Mouse (Mus musculus): ENCODE data around the gene Ift172. TPM values are rescaled to one million over a fixed set of nuclear protein-coding genes. Genes with fewer than 3 reads are reported as not detected.

The Ift172 gene
- polyA plus RNA-seq, 1 experiment from 2014 or later = 28.5 TPM

DNA sequence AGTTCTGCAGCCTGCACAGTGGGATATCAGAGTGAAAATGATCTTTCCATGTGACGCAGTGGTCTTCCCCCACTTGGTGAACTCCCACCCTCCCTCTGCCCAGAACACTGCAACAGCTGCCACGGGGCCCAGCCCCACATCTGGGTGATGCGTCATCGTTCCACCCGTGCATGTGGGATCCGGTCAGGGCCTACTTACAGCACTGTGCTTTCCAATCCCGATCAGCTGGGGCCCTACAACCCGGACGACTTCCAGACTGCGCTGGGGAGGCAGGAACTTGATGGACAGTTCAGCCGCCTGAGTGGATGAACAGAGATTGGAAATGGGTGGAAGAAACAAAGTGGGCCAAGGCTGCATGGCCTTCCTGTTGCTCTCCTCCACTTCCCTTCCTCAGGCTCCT, 33.3 kb downstream of the Ift172 start:
- H3K9ac ChIP-seq (ENCODE audit: low read length) = no peak overlapping the region
- no peak overlapping the region for H3K4me3 ChIP-seq (ENCODE audit: control insufficient read depth in 1 of 2, insufficient read depth in 1 of 2, low read depth in 1 of 2, low read length in 2 of 2)
- H3K27me3 ChIP-seq (ENCODE audit: control insufficient read depth, insufficient read depth, low read length) = no peaks in the 10 kb centered on the region
- no peak overlapping the region for H3K4me2 ChIP-seq (ENCODE audit: low read length)
- peaks cover 8 to 12% of the 10 kb centered on the region in 2 experiments for H3K4me1 ChIP-seq (ENCODE audit: control insufficient read depth in 2 of 2, insufficient read depth in 2 of 2, low read length in 2 of 2)
- 82% methylated on average over 11 of the region's 11 CpGs for WGBS
- no peak overlapping the region for H3K27ac ChIP-seq (replicated peaks in 1 of 2; ENCODE audit: control insufficient read depth in 1 of 2, insufficient read depth in 1 of 2, low read depth in 2 of 2, low read length in 2 of 2)
- H3K36me3 ChIP-seq (ENCODE audit: control insufficient read depth, insufficient read depth, low read length) = peaks cover 80% of the 10 kb centered on the region
- H3K9me3 ChIP-seq (ENCODE audit: control insufficient read depth, low read length) = no peaks in the 10 kb centered on the region
- no peak for ATAC-seq (ENCODE audit: insufficient number of reproducible peaks, insufficient read depth, low FRiP score, low read depth)

DNA sequence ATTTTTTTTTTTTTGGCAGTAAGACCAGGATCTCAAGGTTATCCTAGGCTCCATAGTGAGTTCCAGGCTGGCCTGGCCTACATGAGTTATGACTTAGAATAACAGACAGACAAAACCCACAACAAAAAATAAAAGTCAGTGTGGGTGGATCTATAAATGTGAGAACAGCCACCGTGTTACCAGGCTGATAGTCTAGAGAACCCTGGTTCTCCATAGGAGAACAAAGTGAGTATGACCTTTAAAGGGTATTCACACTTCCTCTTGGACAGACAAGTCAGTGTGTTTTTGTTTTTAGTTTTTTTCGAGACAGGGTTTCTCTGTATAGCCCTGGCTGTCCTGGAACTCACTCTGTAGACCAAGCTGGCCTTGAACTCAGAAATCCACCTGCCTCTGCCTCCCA, 34.9 kb downstream of the Ift172 start:
- no peaks in the 10 kb centered on the region for H3K27me3 ChIP-seq (ENCODE audit: control insufficient read depth, insufficient read depth, low read length)
- H3K4me2 ChIP-seq (ENCODE audit: low read length) = no peak overlapping the region
- peaks cover 8 to 20% of the 10 kb centered on the region in 2 experiments for H3K4me1 ChIP-seq (ENCODE audit: control insufficient read depth in 2 of 2, insufficient read depth in 2 of 2, low read length in 2 of 2)
- H3K27ac ChIP-seq (replicated peaks in 1 of 2; ENCODE audit: control insufficient read depth in 1 of 2, insufficient read depth in 1 of 2, low read depth in 2 of 2, low read length in 2 of 2) = no peak overlapping the region
- ATAC-seq (ENCODE audit: insufficient number of reproducible peaks, insufficient read depth, low FRiP score, low read depth) = no peak
- no peak overlapping the region for H3K4me3 ChIP-seq (ENCODE audit: control insufficient read depth in 1 of 2, insufficient read depth in 1 of 2, low read depth in 1 of 2, low read length in 2 of 2)
- WGBS = 74% methylated on average over 2 of the region's 2 CpGs
- H3K36me3 ChIP-seq (ENCODE audit: control insufficient read depth, insufficient read depth, low read length) = peaks cover 80% of the 10 kb centered on the region
- no peak overlapping the region for H3K9ac ChIP-seq (ENCODE audit: low read length)
- no peaks in the 10 kb centered on the region for H3K9me3 ChIP-seq (ENCODE audit: control insufficient read depth, low read length)

- 92% methylated on average over 2 of the region's 2 CpGs for WGBS
- H3K27ac ChIP-seq (replicated peaks in 1 of 2; ENCODE audit: control insufficient read depth in 1 of 2, insufficient read depth in 1 of 2, low read depth in 2 of 2, low read length in 2 of 2) = no peak overlapping the region
- H3K4me3 ChIP-seq (ENCODE audit: control insufficient read depth in 1 of 2, insufficient read depth in 1 of 2, low read depth in 1 of 2, low read length in 2 of 2) = no peak overlapping the region
- no peak overlapping the region for H3K9ac ChIP-seq (ENCODE audit: low read length)
- no peaks in the 10 kb centered on the region for H3K9me3 ChIP-seq (ENCODE audit: control insufficient read depth, low read length)
- H3K4me2 ChIP-seq (ENCODE audit: low read length) = no peak overlapping the region
- ATAC-seq (ENCODE audit: insufficient number of reproducible peaks, insufficient read depth, low FRiP score, low read depth) = no peak
- peaks cover 80% of the 10 kb centered on the region for H3K36me3 ChIP-seq (ENCODE audit: control insufficient read depth, insufficient read depth, low read length)
- no peaks in the 10 kb centered on the region for H3K27me3 ChIP-seq (ENCODE audit: control insufficient read depth, insufficient read depth, low read length)
- H3K4me1 ChIP-seq (ENCODE audit: control insufficient read depth in 2 of 2, insufficient read depth in 2 of 2, low read length in 2 of 2) = peaks cover 8 to 22% of the 10 kb centered on the region in 2 experiments
These were observed 35.5 kb downstream of the Ift172 start for GRCm38 (mm10) chr5:31255381-31255780.

GRCm38 (mm10) chr5:31254901-31255300, 36.0 kb downstream of the Ift172 start:
- H3K9me3 ChIP-seq (ENCODE audit: control insufficient read depth, low read length) = no peaks in the 10 kb centered on the region
- 77% methylated on average over 8 of the region's 8 CpGs for WGBS
- H3K4me2 ChIP-seq (ENCODE audit: low read length) = no peak overlapping the region
- H3K36me3 ChIP-seq (ENCODE audit: control insufficient read depth, insufficient read depth, low read length) = peaks cover 80% of the 10 kb centered on the region
- no peak for ATAC-seq (ENCODE audit: insufficient number of reproducible peaks, insufficient read depth, low FRiP score, low read depth)
- H3K4me1 ChIP-seq (ENCODE audit: control insufficient read depth in 2 of 2, insufficient read depth in 2 of 2, low read length in 2 of 2) = peaks cover 8 to 25% of the 10 kb centered on the region in 2 experiments
- no peaks in the 10 kb centered on the region for H3K27me3 ChIP-seq (ENCODE audit: control insufficient read depth, insufficient read depth, low read length)
- peak overlapping the region in 1 of 2 experiments; percentile 68; a peak in 1 of 4 replicates for H3K27ac ChIP-seq (replicated peaks in 1 of 2; ENCODE audit: control insufficient read depth in 1 of 2, insufficient read depth in 1 of 2, low read depth in 2 of 2, low read length in 2 of 2)
- H3K9ac ChIP-seq (ENCODE audit: low read length) = no peak overlapping the region
- no peak overlapping the region for H3K4me3 ChIP-seq (ENCODE audit: control insufficient read depth in 1 of 2, insufficient read depth in 1 of 2, low read depth in 1 of 2, low read length in 2 of 2)

DNA sequence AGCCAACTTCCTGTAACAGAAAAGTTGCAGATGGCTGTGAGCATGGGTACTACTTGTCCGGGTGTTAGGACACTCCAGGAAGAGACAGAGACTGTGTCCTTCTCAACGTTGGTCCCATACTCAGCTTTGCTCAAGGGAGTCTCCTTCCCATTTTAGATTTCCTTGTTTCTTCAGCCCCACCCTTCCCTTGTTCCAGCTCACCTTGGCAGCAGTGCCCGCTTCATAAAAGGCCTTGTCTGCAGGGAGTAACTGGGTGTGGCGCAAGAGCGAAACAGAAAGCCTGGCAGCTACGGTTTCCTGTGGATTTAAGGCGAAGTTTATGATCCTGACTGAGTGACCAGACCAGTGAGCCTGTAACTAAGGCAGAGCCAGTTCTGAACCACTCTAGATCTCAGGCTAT, 36.5 kb downstream of the Ift172 start:
- Histone ChIP-seq H3K4me2 (ENCODE audit: low read length) (no peak overlapping the region), H3K9ac (ENCODE audit: low read length) (no peak overlapping the region), H3K27ac (replicated peaks in 1 of 2; ENCODE audit: control insufficient read depth in 1 of 2, insufficient read depth in 1 of 2, low read depth in 2 of 2, low read length in 2 of 2) (peak overlapping the region; percentile 48 to 68; a peak in 3 of 4 replicates), H3K9me3 (ENCODE audit: control insufficient read depth, low read length) (no peaks in the 10 kb centered on the region), H3K4me1 (ENCODE audit: control insufficient read depth in 2 of 2, insufficient read depth in 2 of 2, low read length in 2 of 2) (peaks cover 8 to 26% of the 10 kb centered on the region in 2 experiments), H3K27me3 (ENCODE audit: control insufficient read depth, insufficient read depth, low read length) (no peaks in the 10 kb centered on the region), H3K4me3 (ENCODE audit: control insufficient read depth in 1 of 2, insufficient read depth in 1 of 2, low read depth in 1 of 2, low read length in 2 of 2) (no peak overlapping the region), H3K36me3 (ENCODE audit: control insufficient read depth, insufficient read depth, low read length) (peaks cover 81% of the 10 kb centered on the region)
- 70% methylated on average over 7 of the region's 7 CpGs for WGBS
- ATAC-seq (ENCODE audit: insufficient number of reproducible peaks, insufficient read depth, low FRiP score, low read depth) = no peak

- no peak; the same call in 1 of the 2 replicates for ATAC-seq (ENCODE audit: insufficient number of reproducible peaks, insufficient read depth, low FRiP score, low read depth)
- Histone ChIP-seq H3K4me2 (ENCODE audit: low read length) (0 out of 2 replicates have a peak overlapping the region, but pooled peaks have one; percentile 1), H3K27me3 (ENCODE audit: control insufficient read depth, insufficient read depth, low read length) (no peaks in the 10 kb centered on the region), H3K4me3 (ENCODE audit: control insufficient read depth in 1 of 2, insufficient read depth in 1 of 2, low read depth in 1 of 2, low read length in 2 of 2) (no peak overlapping the region), H3K36me3 (ENCODE audit: control insufficient read depth, insufficient read depth, low read length) (peaks cover 81% of the 10 kb centered on the region), H3K4me1 (ENCODE audit: control insufficient read depth in 2 of 2, insufficient read depth in 2 of 2, low read length in 2 of 2) (peaks cover 8 to 29% of the 10 kb centered on the region in 2 experiments), H3K9ac (ENCODE audit: low read length) (peak overlapping the region; percentile 25; the same call in 1 of the 2 replicates), H3K27ac (replicated peaks in 1 of 2; ENCODE audit: control insufficient read depth in 1 of 2, insufficient read depth in 1 of 2, low read depth in 2 of 2, low read length in 2 of 2) (peak overlapping the region; percentile 48 to 68), H3K9me3 (ENCODE audit: control insufficient read depth, low read length) (no peaks in the 10 kb centered on the region)
- 61% methylated on average over 8 of the region's 8 CpGs for WGBS
These were observed 37.1 kb downstream of the Ift172 start for GRCm38 (mm10) chr5:31253806-31254205.

DNA sequence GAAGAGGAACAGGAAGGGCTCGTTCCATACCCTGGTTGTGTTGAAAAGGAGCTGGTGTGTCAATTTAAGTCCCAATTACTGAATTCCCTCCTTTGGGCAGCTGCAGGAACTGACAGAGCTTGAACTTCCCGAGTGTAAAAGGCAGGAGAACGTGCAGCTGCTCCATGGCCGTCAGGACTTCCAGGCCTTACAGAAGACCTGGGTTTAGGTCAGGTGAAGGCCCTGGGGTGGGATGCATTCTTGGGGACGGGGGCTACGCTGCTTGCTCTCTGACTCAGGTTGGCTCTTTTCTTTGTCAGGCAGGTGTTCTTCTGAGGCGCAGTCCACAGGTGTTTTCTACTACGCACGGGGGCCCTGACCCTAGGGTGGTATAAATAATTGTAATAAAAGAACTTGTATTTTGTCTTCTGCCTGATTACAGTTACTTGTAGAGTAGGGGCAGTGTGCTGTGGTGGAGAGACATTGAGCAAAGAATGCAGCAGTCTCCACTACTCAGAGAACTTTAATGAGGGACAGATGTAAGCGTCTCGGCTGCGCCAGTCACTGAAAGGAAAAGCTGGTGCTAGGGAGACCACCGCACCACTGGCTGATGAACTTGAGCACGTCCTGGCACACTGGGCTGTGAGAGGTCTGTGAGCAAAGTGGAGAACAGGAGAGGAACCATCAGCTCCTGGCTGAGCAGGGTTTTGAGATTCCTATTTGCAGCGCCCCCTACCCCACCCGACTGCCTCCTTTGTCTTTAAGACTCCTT, 37.9 kb downstream of the Ift172 start:
- H3K36me3 ChIP-seq (ENCODE audit: control insufficient read depth, insufficient read depth, low read length) = peaks cover 83% of the 10 kb centered on the region
- no peak for ATAC-seq (ENCODE audit: insufficient number of reproducible peaks, insufficient read depth, low FRiP score, low read depth)
- H3K4me1 ChIP-seq (ENCODE audit: control insufficient read depth in 2 of 2, insufficient read depth in 2 of 2, low read length in 2 of 2) = peaks cover 8 to 29% of the 10 kb centered on the region in 2 experiments
- no peaks in the 10 kb centered on the region for H3K27me3 ChIP-seq (ENCODE audit: control insufficient read depth, insufficient read depth, low read length)
- 85% methylated on average over 16 of the region's 16 CpGs for WGBS
- H3K27ac ChIP-seq (replicated peaks in 1 of 2; ENCODE audit: control insufficient read depth in 1 of 2, insufficient read depth in 1 of 2, low read depth in 2 of 2, low read length in 2 of 2) = no peak overlapping the region
- peak overlapping the region; percentile 25; the same call in 1 of the 2 replicates for H3K9ac ChIP-seq (ENCODE audit: low read length)
- H3K9me3 ChIP-seq (ENCODE audit: control insufficient read depth, low read length) = no peaks in the 10 kb centered on the region
- H3K4me3 ChIP-seq (ENCODE audit: control insufficient read depth in 1 of 2, insufficient read depth in 1 of 2, low read depth in 1 of 2, low read length in 2 of 2) = no peak overlapping the region
- H3K4me2 ChIP-seq (ENCODE audit: low read length) = no peak overlapping the region
